Mouse (Mus musculus): ENCODE measurements at regions not wholly inside any gene's neighbourhood (a gene's known extent, or its start where the extent isn't known, plus 50 kb on each side); places are given as distances from the start of the nearest gene placed in this dataset.
A peak's percentile ranks its signal among the peaks of the same experiment; 100 is the strongest.

- TF ChIP-seq CTCF (IDR thresholded peaks at IDR 0.05; ENCODE audit: borderline replicate concordance, extremely low read depth, insufficient read depth, insufficient read length) = no peak
- no peak for TF ChIP-seq POLR2A (IDR thresholded peaks at IDR 0.05; ENCODE audit: borderline replicate concordance, extremely low read depth, insufficient read depth, insufficient read length, poor library complexity, severe bottlenecking)
Observed at GRCm38 (mm10) chr7:83105672-83106071, 238.5 kb downstream of the Mex3b start.

GRCm38 (mm10) chr7:83111217-83111823 lies 244.2 kb downstream of the Mex3b start:
- peak; percentile 25 for DNase-seq (ENCODE audit: low read depth)
- TF ChIP-seq CTCF (IDR thresholded peaks at IDR 0.05; ENCODE audit: borderline replicate concordance, extremely low read depth, insufficient read depth, insufficient read length) (no peak), POLR2A (IDR thresholded peaks at IDR 0.05; ENCODE audit: borderline replicate concordance, extremely low read depth, insufficient read depth, insufficient read length, poor library complexity, severe bottlenecking) (no peak)

More at GRCm38 (mm10) chr7:83105672-83106071, 238.5 kb downstream of the Mex3b start:
- DNase-seq (ENCODE audit: low read depth) = no peak

GRCm38 (mm10) chr7:83116487-83116886 lies 249.4 kb downstream of the Mex3b start:
- TF ChIP-seq CTCF (IDR thresholded peaks at IDR 0.05; ENCODE audit: borderline replicate concordance, extremely low read depth, insufficient read depth, insufficient read length) = no peak
- no peak for TF ChIP-seq POLR2A (IDR thresholded peaks at IDR 0.05; ENCODE audit: borderline replicate concordance, extremely low read depth, insufficient read depth, insufficient read length, poor library complexity, severe bottlenecking)
- no peak for DNase-seq (ENCODE audit: low read depth)

GRCm38 (mm10) chr7:83117065-83117464 lies 249.9 kb downstream of the Mex3b start:
- TF ChIP-seq CTCF (IDR thresholded peaks at IDR 0.05; ENCODE audit: borderline replicate concordance, extremely low read depth, insufficient read depth, insufficient read length) (no peak), POLR2A (IDR thresholded peaks at IDR 0.05; ENCODE audit: borderline replicate concordance, extremely low read depth, insufficient read depth, insufficient read length, poor library complexity, severe bottlenecking) (no peak)
- no peak for DNase-seq (ENCODE audit: low read depth)

- TF ChIP-seq POLR2A (IDR thresholded peaks at IDR 0.05; ENCODE audit: borderline replicate concordance, extremely low read depth, insufficient read depth, insufficient read length, poor library complexity, severe bottlenecking) = no peak
- no peak for TF ChIP-seq CTCF (IDR thresholded peaks at IDR 0.05; ENCODE audit: borderline replicate concordance, extremely low read depth, insufficient read depth, insufficient read length)
- DNase-seq (ENCODE audit: low read depth) = no peak
Observed at GRCm38 (mm10) chr7:83126196-83126595, 259.1 kb downstream of the Mex3b start.

- TF ChIP-seq CTCF (IDR thresholded peaks at IDR 0.05; ENCODE audit: borderline replicate concordance, extremely low read depth, insufficient read depth, insufficient read length) = no peak
- no peak for TF ChIP-seq POLR2A (IDR thresholded peaks at IDR 0.05; ENCODE audit: borderline replicate concordance, extremely low read depth, insufficient read depth, insufficient read length, poor library complexity, severe bottlenecking)
- DNase-seq (ENCODE audit: low read depth) = peak; percentile 15
Observed at GRCm38 (mm10) chr7:83140216-83140615, 273.1 kb downstream of the Mex3b start.

GRCm38 (mm10) chr7:83140658-83141057 lies 273.5 kb downstream of the Mex3b start:
- peak; percentile 30 for DNase-seq (ENCODE audit: low read depth)
- no peak for TF ChIP-seq CTCF (IDR thresholded peaks at IDR 0.05; ENCODE audit: borderline replicate concordance, extremely low read depth, insufficient read depth, insufficient read length)
- TF ChIP-seq POLR2A (IDR thresholded peaks at IDR 0.05; ENCODE audit: borderline replicate concordance, extremely low read depth, insufficient read depth, insufficient read length, poor library complexity, severe bottlenecking) = no peak

- DNase-seq (ENCODE audit: low read depth) = no peak
- TF ChIP-seq POLR2A (IDR thresholded peaks at IDR 0.05; ENCODE audit: borderline replicate concordance, extremely low read depth, insufficient read depth, insufficient read length, poor library complexity, severe bottlenecking) = no peak
- TF ChIP-seq CTCF (IDR thresholded peaks at IDR 0.05; ENCODE audit: borderline replicate concordance, extremely low read depth, insufficient read depth, insufficient read length) = no peak
Observed at GRCm38 (mm10) chr7:83144018-83144417, 276.9 kb downstream of the Mex3b start.

- no peak for TF ChIP-seq POLR2A (IDR thresholded peaks at IDR 0.05; ENCODE audit: borderline replicate concordance, extremely low read depth, insufficient read depth, insufficient read length, poor library complexity, severe bottlenecking)
- TF ChIP-seq CTCF (IDR thresholded peaks at IDR 0.05; ENCODE audit: borderline replicate concordance, extremely low read depth, insufficient read depth, insufficient read length) = no peak
- peak; percentile 11 for DNase-seq (ENCODE audit: low read depth)
Observed at GRCm38 (mm10) chr7:83145551-83145950, 278.4 kb downstream of the Mex3b start.

GRCm38 (mm10) chr7:83161226-83161625 lies 294.1 kb downstream of the Mex3b start:
- TF ChIP-seq CTCF (IDR thresholded peaks at IDR 0.05; ENCODE audit: borderline replicate concordance, extremely low read depth, insufficient read depth, insufficient read length) (no peak), POLR2A (IDR thresholded peaks at IDR 0.05; ENCODE audit: borderline replicate concordance, extremely low read depth, insufficient read depth, insufficient read length, poor library complexity, severe bottlenecking) (no peak)
- no peak for DNase-seq (ENCODE audit: low read depth)

GRCm38 (mm10) chr7:83162868-83163267 lies 295.7 kb downstream of the Mex3b start:
- TF ChIP-seq CTCF (IDR thresholded peaks at IDR 0.05; ENCODE audit: borderline replicate concordance, extremely low read depth, insufficient read depth, insufficient read length) (no peak), POLR2A (IDR thresholded peaks at IDR 0.05; ENCODE audit: borderline replicate concordance, extremely low read depth, insufficient read depth, insufficient read length, poor library complexity, severe bottlenecking) (no peak)
- no peak for DNase-seq (ENCODE audit: low read depth)

- no peak for DNase-seq (ENCODE audit: low read depth)
- TF ChIP-seq CTCF (IDR thresholded peaks at IDR 0.05; ENCODE audit: borderline replicate concordance, extremely low read depth, insufficient read depth, insufficient read length) (no peak), POLR2A (IDR thresholded peaks at IDR 0.05; ENCODE audit: borderline replicate concordance, extremely low read depth, insufficient read depth, insufficient read length, poor library complexity, severe bottlenecking) (no peak)
Observed at GRCm38 (mm10) chr7:83179403-83179802, 312.3 kb downstream of the Mex3b start.

Measured in brain, embryonic 14.5 days (tissue).